Mouse (Mus musculus) embryonic facial prominence, embryonic 11.5 days (tissue): ENCODE measurements around the gene Chst12. TPM values are rescaled to one million over a fixed set of nuclear protein-coding genes. Genes with fewer than 3 reads are reported as not detected.

ENCODE experiments used
- ATAC-seq: fragments of 200-750 bp; cut with Nextera tagmentation; replicated peaks from 2 replicates; pipeline ENCODE4 v1.8.0; 2017; ENCODE audit warnings: low read depth; ENCODE audit not compliant: insufficient number of reproducible peaks, low FRiP score, low TSS enrichment
- DNase-seq: peaks from one replicate; pipeline ENCODE4 v3.0.0-alpha.2; 2015; ENCODE audit warnings: low spot score
- H3K27ac ChIP-seq: fragments of 300-500 bp; sonication (generic); replicated peaks from 2 replicates; pipeline ENCODE4 v1.5.1; 2014; ENCODE audit warnings: mild to moderate bottlenecking, low read depth, low read length, control low read depth
- H3K27me3 ChIP-seq: fragments of 300-500 bp; sonication (generic); 2 replicates; pipeline ENCODE4 v1.6.1; 2014; ENCODE audit warnings: mild to moderate bottlenecking, low read length, moderate library complexity, mixed read lengths; ENCODE audit not compliant: control insufficient read depth, insufficient read depth
- H3K36me3 ChIP-seq: fragments of 300-500 bp; sonication (generic); replicated peaks from 2 replicates; pipeline ENCODE4 v1.6.1; 2014; ENCODE audit warnings: low read depth, mild to moderate bottlenecking, low read length, moderate library complexity, mixed read lengths; ENCODE audit not compliant: control insufficient read depth, insufficient read depth
- H3K4me1 ChIP-seq: fragments of 300-500 bp; sonication (generic); 2 replicates; pipeline ENCODE4 v1.6.1; 2014; ENCODE audit warnings: low read length, mixed read lengths; ENCODE audit not compliant: control insufficient read depth, insufficient read depth
- H3K4me2 ChIP-seq: fragments of 300-500 bp; sonication (generic); 2 replicates; pipeline ENCODE4 v1.6.1; 2014; ENCODE audit warnings: low read depth, mild to moderate bottlenecking, control low read depth, low read length, moderate library complexity
- H3K4me3 ChIP-seq: fragments of 300-500 bp; sonication (generic); 2 replicates; pipeline ENCODE4 v1.5.1; 2014; ENCODE audit warnings: low read depth, low read length, control low read depth
- H3K9ac ChIP-seq: fragments of 300-500 bp; sonication (generic); replicated peaks from 2 replicates; pipeline ENCODE4 v1.6.1; 2014; ENCODE audit warnings: mild to moderate bottlenecking, control low read depth, low read length
- H3K9me3 ChIP-seq: fragments of 300-500 bp; sonication (generic); replicated peaks from 2 replicates; pipeline ENCODE4 v1.6.1; 2016; ENCODE audit warnings: mild to moderate bottlenecking, low read length, inconsistent platforms, mixed read lengths; ENCODE audit not compliant: control insufficient read depth
- WGBS: fragments of 180-500 bp; shearing (Covaris S2); extraction: QIAGEN DNeasy Blood & Tissue Kit; methylation state at CpG from one replicate; pipeline ENCODE4 v1.1.7; 2014; 5-methylcytosine and 5-hydroxymethylcytosine counted together
- polyA plus RNA-seq: library from polyadenylated mRNA; unstranded; fragments of >200 nt; fragmentation: Nextera tagmentation; extraction: Ambion mirVana; gene quantifications from 2 replicates; pipeline ENCODE4 v1.2.1, GENCODE M21; 2014

Chst12 gene
- polyA plus RNA-seq, 1 experiment from 2014 or later: 8.8 TPM

DNA sequence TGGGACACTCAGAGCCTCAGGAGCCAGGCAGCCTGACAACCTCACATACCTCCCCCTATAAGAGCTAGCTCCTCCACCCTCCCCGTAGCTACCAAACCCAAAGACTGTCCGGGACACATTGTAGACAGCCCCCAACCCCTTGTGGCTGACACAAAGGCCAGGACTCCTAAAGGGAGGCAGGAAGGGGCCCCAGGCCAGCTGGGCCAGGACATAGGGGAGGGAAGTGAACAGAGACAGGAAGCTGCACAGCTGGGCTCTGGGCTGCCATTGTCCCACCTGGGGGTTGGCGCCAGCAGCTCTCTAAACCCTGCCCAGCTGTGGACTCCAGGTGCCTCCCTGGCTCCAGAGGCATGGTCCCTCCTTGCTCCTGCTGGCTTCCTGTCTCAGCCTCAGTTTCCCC is 51.5 kb downstream of the Chst12 start:
- Histone ChIP-seq H3K4me1 (no peaks in the 10 kb centered on the region), H3K36me3 (no peaks in the 10 kb centered on the region), H3K9me3 (no peaks in the 10 kb centered on the region), H3K27me3 (no peaks in the 10 kb centered on the region), H3K4me3 (no peak overlapping the region), H3K27ac (no peak overlapping the region), H3K9ac (no peak overlapping the region), H3K4me2 (no peak overlapping the region)
- ATAC-seq: 0 out of 2 replicates have a peak, but pooled peaks have one; percentile 48
- no peak for DNase-seq
- 47% methylated on average over 3 of the region's 3 CpGs for WGBS

- Histone ChIP-seq H3K4me2 (no peak overlapping the region), H3K4me3 (no peak overlapping the region), H3K36me3 (no peaks in the 10 kb centered on the region), H3K9me3 (no peaks in the 10 kb centered on the region), H3K9ac (no peak overlapping the region), H3K27ac (no peak overlapping the region), H3K27me3 (no peaks in the 10 kb centered on the region), H3K4me1 (no peaks in the 10 kb centered on the region)
- DNase-seq (no peak), ATAC-seq (no peak)
- WGBS: 74% methylated on average over 9 of the region's 9 CpGs
These were observed 57.3 kb downstream of the Chst12 start for GRCm38 (mm10) chr5:140562601-140563000.

DNA sequence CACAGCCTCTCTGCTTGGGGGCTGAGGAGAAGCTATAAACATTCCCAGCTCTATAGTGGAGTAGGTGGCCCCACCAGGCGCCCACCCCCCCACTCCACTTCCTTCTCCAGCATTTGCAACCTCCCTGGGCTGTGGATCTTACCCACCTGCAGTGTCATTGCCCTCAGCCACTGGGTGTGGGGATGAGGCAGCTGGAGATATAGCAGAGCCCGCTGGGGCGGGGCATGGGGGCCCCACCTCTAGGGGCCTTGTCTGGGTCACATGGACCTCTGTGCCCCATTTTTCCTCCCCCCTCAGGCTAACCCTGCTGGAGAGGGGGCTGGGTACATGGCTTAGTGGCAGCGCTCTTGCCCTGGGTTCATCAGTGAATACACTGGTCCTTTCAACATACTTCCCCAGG is 59.5 kb downstream of the Chst12 start, which contains the start of gene Grifin:
Grifin (minus strand) TSS at position 176 of the 400 bp plus-strand sequence.
- Histone ChIP-seq H3K4me1 (no peaks in the 10 kb centered on the region; the same call in 1 of the 2 replicates), H3K27me3 (no peaks in the 10 kb centered on the region), H3K4me2 (no peak within 1 kb of the TSS), H3K9me3 (no peaks in the 10 kb centered on the region), H3K27ac (no peak within 1 kb of the TSS), H3K36me3 (no peaks in the 10 kb centered on the region), H3K4me3 (no peak within 1 kb of the TSS), H3K9ac (no peak within 1 kb of the TSS)
- DNase-seq: no peak
- ATAC-seq: no peak
- 76% methylated on average over 4 of the region's 4 CpGs for WGBS

- Histone ChIP-seq H3K9ac (no peak overlapping the region), H3K36me3 (no peaks in the 10 kb centered on the region), H3K9me3 (no peaks in the 10 kb centered on the region), H3K27ac (no peak overlapping the region), H3K27me3 (no peaks in the 10 kb centered on the region), H3K4me3 (no peak overlapping the region), H3K4me2 (no peak overlapping the region), H3K4me1 (no peaks in the 10 kb centered on the region; the same call in 1 of the 2 replicates)
- ATAC-seq (no peak), DNase-seq (no peak)
- WGBS: 51% methylated on average over 5 of the region's 5 CpGs
These were observed 60.1 kb downstream of the Chst12 start for GRCm38 (mm10) chr5:140565451-140565850.

- Histone ChIP-seq H3K27ac (no peak overlapping the region), H3K36me3 (no peaks in the 10 kb centered on the region), H3K4me3 (no peak overlapping the region), H3K4me1 (no peaks in the 10 kb centered on the region; the same call in 1 of the 2 replicates), H3K9me3 (no peaks in the 10 kb centered on the region), H3K9ac (no peak overlapping the region), H3K4me2 (no peak overlapping the region), H3K27me3 (no peaks in the 10 kb centered on the region)
- ATAC-seq (no peak), DNase-seq (no peak)
- WGBS: 76% methylated on average over 6 of the region's 6 CpGs
These were observed 60.5 kb downstream of the Chst12 start for GRCm38 (mm10) chr5:140565856-140566255.

- H3K9ac ChIP-seq: no peak overlapping the region
- no peaks in the 10 kb centered on the region for H3K36me3 ChIP-seq
- H3K4me3 ChIP-seq: no peak overlapping the region
- 56% methylated on average over 4 of the region's 4 CpGs for WGBS
- H3K9me3 ChIP-seq: no peaks in the 10 kb centered on the region
- DNase-seq: no peak
- H3K27me3 ChIP-seq: no peaks in the 10 kb centered on the region
- no peak overlapping the region for H3K27ac ChIP-seq
- no peaks in the 10 kb centered on the region; the same call in 1 of the 2 replicates for H3K4me1 ChIP-seq
- no peak overlapping the region for H3K4me2 ChIP-seq
- no peak for ATAC-seq
These were observed 60.9 kb downstream of the Chst12 start for GRCm38 (mm10) chr5:140566271-140566670.

- H3K4me1 ChIP-seq: no peaks in the 10 kb centered on the region; the same call in 1 of the 2 replicates
- no peaks in the 10 kb centered on the region for H3K36me3 ChIP-seq
- H3K27ac ChIP-seq: no peak overlapping the region
- ATAC-seq (no peak), DNase-seq (peak; percentile 42)
- 53% methylated on average over 11 of the region's 11 CpGs for WGBS
- no peaks in the 10 kb centered on the region for H3K27me3 ChIP-seq
- H3K4me2 ChIP-seq: no peak overlapping the region
- H3K9me3 ChIP-seq: no peaks in the 10 kb centered on the region
- no peak overlapping the region for H3K9ac ChIP-seq
- no peak overlapping the region for H3K4me3 ChIP-seq
These were observed 62.0 kb downstream of the Chst12 start for GRCm38 (mm10) chr5:140567321-140567720.

DNA sequence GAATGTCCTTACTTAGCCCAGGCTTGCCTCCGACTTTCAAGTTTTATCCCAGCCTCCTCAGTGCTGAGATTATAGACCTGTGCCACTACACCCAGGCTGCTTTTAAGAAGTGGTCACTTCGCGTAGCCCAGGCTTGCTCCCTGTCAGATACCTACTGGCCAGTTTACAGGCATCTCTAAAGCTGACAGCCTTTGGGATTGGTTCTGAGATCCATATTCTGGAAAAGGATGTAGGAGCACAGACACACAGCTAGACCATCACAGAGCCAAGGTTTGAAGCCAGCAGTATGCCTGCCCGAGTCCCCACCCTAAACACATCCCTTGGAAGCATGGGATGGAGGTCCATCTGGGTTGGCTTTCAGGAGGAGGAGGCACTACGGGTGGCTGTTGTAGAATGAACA is 62.4 kb downstream of the Chst12 start:
- WGBS: 89% methylated on average over 5 of the region's 5 CpGs
- Histone ChIP-seq H3K27ac (no peak overlapping the region), H3K4me3 (no peak overlapping the region), H3K36me3 (no peaks in the 10 kb centered on the region), H3K9ac (no peak overlapping the region), H3K27me3 (no peaks in the 10 kb centered on the region), H3K4me2 (no peak overlapping the region), H3K4me1 (no peaks in the 10 kb centered on the region; the same call in 1 of the 2 replicates), H3K9me3 (no peaks in the 10 kb centered on the region)
- no peak for ATAC-seq
- DNase-seq: no peak
